Mouse (Mus musculus) T-cell, adult 2 months (primary cell): ENCODE results near the gene Cd2bp2.

ENCODE experiments used
- DNase-seq: peaks from one replicate; pipeline ENCODE4 v3.0.0; 2022; ENCODE audit warnings: low spot score

The Cd2bp2 gene

DNA sequence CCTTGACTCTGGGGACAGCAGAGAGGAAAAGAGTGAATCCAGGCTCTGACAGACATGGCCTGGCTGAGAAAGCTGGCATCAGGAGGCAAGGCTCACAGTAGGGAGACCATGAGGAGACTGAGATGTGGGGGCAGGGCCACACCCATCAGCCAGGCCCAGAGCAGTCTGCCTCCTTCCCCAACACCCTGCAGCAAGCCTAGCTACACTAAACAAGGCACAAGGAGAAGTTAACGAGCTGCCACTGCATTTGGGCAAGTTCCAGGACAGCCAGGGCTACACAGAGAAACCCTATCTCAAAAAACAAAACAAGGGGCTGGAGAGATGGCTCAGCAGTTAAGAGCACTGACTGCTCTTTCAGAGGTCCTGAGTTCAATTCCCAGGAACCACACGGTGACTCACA lies 53.6 kb downstream of the Cd2bp2 start:
- no peak for DNase-seq
